Mouse (Mus musculus): Measurements from ENCODE around the gene Lamp1. TPM values are rescaled to one million over a fixed set of nuclear protein-coding genes. Genes with fewer than 3 reads are reported as not detected.
A peak's percentile ranks its signal among the peaks of the same experiment; 100 is the strongest.

The Lamp1 gene
- 583 and 634 TPM in 2 replicates for polyA plus RNA-seq (2012; rRNA removed)

GRCm38 (mm10) chr8:13158718-13159376, at the start of gene Lamp1:
Gene Lamp1 (plus strand): TSS chr8:13159161.
- Histone ChIP-seq H3K4me1 (ENCODE audit: control insufficient read depth, insufficient read depth, low read length) (peaks cover 13% of the 10 kb centered on the region), H3K36me3 (ENCODE audit: control insufficient read depth, insufficient read depth, low read length) (no peaks in the 10 kb centered on the region), H3K4me3 (ENCODE audit: control insufficient read depth, low read depth, low read length) (peak within 1 kb of the TSS; percentile 99), H3K27me3 (ENCODE audit: control insufficient read depth, insufficient read depth, low read length) (no peaks in the 10 kb centered on the region), H3K27ac (ENCODE audit: control insufficient read depth, insufficient read depth, low read depth, low read length) (peak within 1 kb of the TSS; percentile 93)
- peak; percentile 68 for TF ChIP-seq POLR2A (IDR thresholded peaks at IDR 0.05; ENCODE audit: control insufficient read depth, low read depth, low read length)
- TF ChIP-seq CTCF (IDR thresholded peaks at IDR 0.05; ENCODE audit: control insufficient read depth, insufficient read depth, insufficient replicate concordance, low read depth, low read length): no peak

- H3K4me3 ChIP-seq (ENCODE audit: control insufficient read depth, low read depth, low read length): no peak overlapping the region
- TF ChIP-seq POLR2A (IDR thresholded peaks at IDR 0.05; ENCODE audit: control insufficient read depth, low read depth, low read length) (no peak), CTCF (IDR thresholded peaks at IDR 0.05; ENCODE audit: control insufficient read depth, insufficient read depth, insufficient replicate concordance, low read depth, low read length) (no peak)
- peaks cover 2% of the 10 kb centered on the region; the same call in 1 of the 2 replicates for H3K4me1 ChIP-seq (ENCODE audit: control insufficient read depth, insufficient read depth, low read length)
- H3K27ac ChIP-seq (ENCODE audit: control insufficient read depth, insufficient read depth, low read depth, low read length): peak overlapping the region; percentile 16; the same call in 1 of the 2 replicates
- H3K36me3 ChIP-seq (ENCODE audit: control insufficient read depth, insufficient read depth, low read length): no peaks in the 10 kb centered on the region; the same call in 1 of the 2 replicates
- H3K27me3 ChIP-seq (ENCODE audit: control insufficient read depth, insufficient read depth, low read length): no peaks in the 10 kb centered on the region
These were observed 49.5 kb upstream of the Lamp1 start for GRCm38 (mm10) chr8:13109416-13109960.

- Histone ChIP-seq H3K36me3 (ENCODE audit: control insufficient read depth, insufficient read depth, low read length) (no peaks in the 10 kb centered on the region; the same call in none of the 2 replicates), H3K27ac (ENCODE audit: control insufficient read depth, insufficient read depth, low read depth, low read length) (no peak overlapping the region), H3K27me3 (ENCODE audit: control insufficient read depth, insufficient read depth, low read length) (no peaks in the 10 kb centered on the region), H3K4me3 (ENCODE audit: control insufficient read depth, low read depth, low read length) (no peak overlapping the region), H3K4me1 (ENCODE audit: control insufficient read depth, insufficient read depth, low read length) (no peaks in the 10 kb centered on the region)
- TF ChIP-seq CTCF (IDR thresholded peaks at IDR 0.05; ENCODE audit: control insufficient read depth, insufficient read depth, insufficient replicate concordance, low read depth, low read length) (no peak), POLR2A (IDR thresholded peaks at IDR 0.05; ENCODE audit: control insufficient read depth, low read depth, low read length) (no peak)
These were observed 47.0 kb upstream of the Lamp1 start for GRCm38 (mm10) chr8:13111917-13112316.

- Histone ChIP-seq H3K27me3 (ENCODE audit: control insufficient read depth, insufficient read depth, low read length) (no peaks in the 10 kb centered on the region), H3K4me1 (ENCODE audit: control insufficient read depth, insufficient read depth, low read length) (no peaks in the 10 kb centered on the region), H3K36me3 (ENCODE audit: control insufficient read depth, insufficient read depth, low read length) (peaks cover 3% of the 10 kb centered on the region), H3K27ac (ENCODE audit: control insufficient read depth, insufficient read depth, low read depth, low read length) (no peak overlapping the region), H3K4me3 (ENCODE audit: control insufficient read depth, low read depth, low read length) (no peak overlapping the region)
- TF ChIP-seq POLR2A (IDR thresholded peaks at IDR 0.05; ENCODE audit: control insufficient read depth, low read depth, low read length): no peak
- no peak for TF ChIP-seq CTCF (IDR thresholded peaks at IDR 0.05; ENCODE audit: control insufficient read depth, insufficient read depth, insufficient replicate concordance, low read depth, low read length)
These were observed 45.7 kb upstream of the Lamp1 start for GRCm38 (mm10) chr8:13113232-13113631.

- no peak overlapping the region for H3K4me3 ChIP-seq (ENCODE audit: control insufficient read depth, low read depth, low read length)
- TF ChIP-seq POLR2A (IDR thresholded peaks at IDR 0.05; ENCODE audit: control insufficient read depth, low read depth, low read length): no peak
- TF ChIP-seq CTCF (IDR thresholded peaks at IDR 0.05; ENCODE audit: control insufficient read depth, insufficient read depth, insufficient replicate concordance, low read depth, low read length): no peak
These were observed 41.9 kb upstream of the Lamp1 start for GRCm38 (mm10) chr8:13117096-13117495.

GRCm38 (mm10) chr8:13118516-13118915, 40.4 kb upstream of the Lamp1 start:
- no peak overlapping the region for H3K4me3 ChIP-seq (ENCODE audit: control insufficient read depth, low read depth, low read length)
- no peak overlapping the region for H3K27ac ChIP-seq (ENCODE audit: control insufficient read depth, insufficient read depth, low read depth, low read length)
- TF ChIP-seq POLR2A (IDR thresholded peaks at IDR 0.05; ENCODE audit: control insufficient read depth, low read depth, low read length) (no peak), CTCF (IDR thresholded peaks at IDR 0.05; ENCODE audit: control insufficient read depth, insufficient read depth, insufficient replicate concordance, low read depth, low read length) (no peak)
- H3K27me3 ChIP-seq (ENCODE audit: control insufficient read depth, insufficient read depth, low read length): no peaks in the 10 kb centered on the region
- H3K36me3 ChIP-seq (ENCODE audit: control insufficient read depth, insufficient read depth, low read length): peaks cover 4% of the 10 kb centered on the region
- no peaks in the 10 kb centered on the region for H3K4me1 ChIP-seq (ENCODE audit: control insufficient read depth, insufficient read depth, low read length)

More at GRCm38 (mm10) chr8:13117096-13117495, 41.9 kb upstream of the Lamp1 start:
- no peaks in the 10 kb centered on the region for H3K4me1 ChIP-seq (ENCODE audit: control insufficient read depth, insufficient read depth, low read length)
- H3K36me3 ChIP-seq (ENCODE audit: control insufficient read depth, insufficient read depth, low read length): peaks cover 4% of the 10 kb centered on the region
- no peak overlapping the region for H3K27ac ChIP-seq (ENCODE audit: control insufficient read depth, insufficient read depth, low read depth, low read length)
- no peaks in the 10 kb centered on the region for H3K27me3 ChIP-seq (ENCODE audit: control insufficient read depth, insufficient read depth, low read length)

GRCm38 (mm10) chr8:13120882-13121665, 37.9 kb upstream of the Lamp1 start:
- Histone ChIP-seq H3K27me3 (ENCODE audit: control insufficient read depth, insufficient read depth, low read length) (no peaks in the 10 kb centered on the region), H3K27ac (ENCODE audit: control insufficient read depth, insufficient read depth, low read depth, low read length) (no peak overlapping the region), H3K36me3 (ENCODE audit: control insufficient read depth, insufficient read depth, low read length) (peaks cover 5% of the 10 kb centered on the region), H3K4me3 (ENCODE audit: control insufficient read depth, low read depth, low read length) (no peak overlapping the region), H3K4me1 (ENCODE audit: control insufficient read depth, insufficient read depth, low read length) (no peaks in the 10 kb centered on the region)
- no peak for TF ChIP-seq CTCF (IDR thresholded peaks at IDR 0.05; ENCODE audit: control insufficient read depth, insufficient read depth, insufficient replicate concordance, low read depth, low read length)
- TF ChIP-seq POLR2A (IDR thresholded peaks at IDR 0.05; ENCODE audit: control insufficient read depth, low read depth, low read length): no peak
